Mouse (Mus musculus): ENCODE results near the gene Tmem185b.
A peak's percentile ranks its signal among the peaks of the same experiment; 100 is the strongest.

Tmem185b gene

GRCm38 (mm10) chr1:119525689-119526591, at the start of gene Tmem185b:
Gene Tmem185b, plus strand, starts transcription at chr1:119526160.
- peak; percentile 93 to 97 for DNase-seq

- DNase-seq = no peak
Observed at GRCm38 (mm10) chr1:119476905-119477353, 49.0 kb upstream of the Tmem185b start.

GRCm38 (mm10) chr1:119479641-119480040, 46.3 kb upstream of the Tmem185b start:
- DNase-seq = no peak

GRCm38 (mm10) chr1:119480678-119481077, 45.3 kb upstream of the Tmem185b start:
- DNase-seq = no peak

- peak in 1 of 2 experiments; percentile 45 for DNase-seq
Observed at GRCm38 (mm10) chr1:119481205-119481932, 44.6 kb upstream of the Tmem185b start.

GRCm38 (mm10) chr1:119482891-119483290, 43.1 kb upstream of the Tmem185b start:
- no peak for DNase-seq

GRCm38 (mm10) chr1:119484457-119484856, 41.5 kb upstream of the Tmem185b start:
- peak; percentile 55 to 60 for DNase-seq

- no peak for DNase-seq
Observed at GRCm38 (mm10) chr1:119485825-119486224, 40.1 kb upstream of the Tmem185b start.

GRCm38 (mm10) chr1:119487917-119488590, 37.9 kb upstream of the Tmem185b start:
- no peak for DNase-seq

GRCm38 (mm10) chr1:119490765-119491164, 35.2 kb upstream of the Tmem185b start:
- no peak for DNase-seq

- peak; percentile 98 for DNase-seq
Observed at GRCm38 (mm10) chr1:119492097-119492496, 33.9 kb upstream of the Tmem185b start.

- DNase-seq = no peak
Observed at GRCm38 (mm10) chr1:119492505-119492904, 33.5 kb upstream of the Tmem185b start.

- peak in 1 of 2 experiments; percentile 50 for DNase-seq
Observed at GRCm38 (mm10) chr1:119494024-119494711, 31.8 kb upstream of the Tmem185b start.

GRCm38 (mm10) chr1:119494712-119495395, 31.1 kb upstream of the Tmem185b start:
- DNase-seq = peak in 1 of 2 experiments; percentile 52

- peak; percentile 77 to 78 for DNase-seq
Observed at GRCm38 (mm10) chr1:119495396-119495775, 30.6 kb upstream of the Tmem185b start.

- no peak for DNase-seq
Observed at GRCm38 (mm10) chr1:119497346-119498004, 28.5 kb upstream of the Tmem185b start.

GRCm38 (mm10) chr1:119498536-119499231, 27.3 kb upstream of the Tmem185b start:
- DNase-seq = peak; percentile 35 to 72

GRCm38 (mm10) chr1:119499456-119499855, 26.5 kb upstream of the Tmem185b start:
- DNase-seq = no peak

- DNase-seq = no peak
Observed at GRCm38 (mm10) chr1:119501881-119502280, 24.1 kb upstream of the Tmem185b start.

GRCm38 (mm10) chr1:119502729-119503128, 23.2 kb upstream of the Tmem185b start:
- no peak for DNase-seq

GRCm38 (mm10) chr1:119503181-119503580, 22.8 kb upstream of the Tmem185b start:
- no peak for DNase-seq
